Mouse (Mus musculus): Measurements from ENCODE around the gene Olfr724. TPM values are rescaled to one million over a fixed set of nuclear protein-coding genes. Genes with fewer than 3 reads are reported as not detected.

The Olfr724 gene
- total RNA-seq (2023): not detected

DNA sequence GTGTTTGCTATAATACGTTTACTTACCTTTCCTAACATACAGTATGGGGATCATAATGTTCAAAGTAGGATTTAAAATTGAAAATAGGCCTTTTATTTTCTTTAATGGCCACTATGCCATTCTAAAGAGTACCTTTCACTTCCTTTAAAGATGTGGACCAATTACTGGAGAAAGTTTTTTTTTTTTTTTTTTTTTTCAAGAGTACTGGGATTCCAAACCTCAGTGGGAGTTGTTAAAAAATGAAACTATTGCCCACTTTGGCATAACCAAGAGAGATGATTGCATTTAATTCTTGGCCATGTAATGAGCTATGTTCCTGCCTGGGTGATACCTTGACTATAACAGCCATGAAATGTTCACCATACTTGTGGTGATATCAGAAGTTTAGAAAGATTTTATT lies at the start of gene Olfr724:
TSS of gene Olfr724 (minus strand) at position 101 of the 400 bp plus-strand sequence.

DNA sequence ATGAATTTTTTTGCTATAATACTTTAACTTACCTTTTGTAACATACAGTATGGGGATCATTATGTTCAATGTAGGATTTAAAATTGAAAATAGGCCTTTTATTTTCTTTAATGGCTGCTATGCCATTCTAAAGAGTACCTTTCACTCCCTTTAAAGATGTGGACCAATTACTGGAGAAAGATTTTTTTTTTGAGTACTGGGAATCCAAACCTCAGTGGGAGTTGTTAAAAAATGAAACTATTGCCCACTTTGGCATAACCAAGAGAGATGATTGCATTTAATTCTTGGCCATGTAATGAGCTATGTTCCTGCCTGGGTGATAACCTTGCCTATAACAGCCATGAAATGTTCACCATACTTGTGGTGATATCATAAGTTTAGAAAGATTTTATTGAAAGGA lies 31.4 kb downstream of the Olfr724 start, which contains the start of gene Olfr723:
TSS of gene Olfr723 (minus strand) at position 101 of the 400 bp plus-strand sequence.

Other genes starting within 250 kb of the Olfr724 start
- not detected for gene Armh4, start 179.9 kb downstream of the Olfr724 start, total RNA-seq (2023)
- not detected for gene Olfr722, start 61.3 kb downstream of the Olfr724 start, total RNA-seq (2023)
- gene Olfr723, start 31.5 kb downstream of the Olfr724 start, total RNA-seq (2023): not detected
- gene Olfr725, start 77.1 kb upstream of the Olfr724 start, total RNA-seq (2023): not detected
- gene Olfr726, start 127.7 kb upstream of the Olfr724 start, total RNA-seq (2023): not detected
- gene Olfr727, start 159.9 kb upstream of the Olfr724 start, total RNA-seq (2023): not detected
- not detected for gene Olfr728, start 179.4 kb upstream of the Olfr724 start, total RNA-seq (2023)
- gene Olfr729, start 189.6 kb upstream of the Olfr724 start, total RNA-seq (2023): not detected
- not detected for gene Olfr730, start 224.9 kb upstream of the Olfr724 start, total RNA-seq (2023)